Comparison of ENCODE assay signal across 9 mouse cellular contexts in genomic region chr3:88607758-88608138, GRCm38 (mm10). TPM values are rescaled to one million over a fixed set of nuclear protein-coding genes. Genes with fewer than 3 reads are reported as not detected.
A peak's percentile ranks its signal among the peaks of the same experiment; 100 is the strongest.
DNase-seq lines count a peak whose midpoint lies in the region; ATAC-seq and TF ChIP-seq lines count a peak whose summit lies in the region.
"Had no signal": no experiment of that assay in that cellular context is flagged by ENCODE, and none has a peak within 500 bp of the region (broad histone marks: within the 10 kb centered on the region; RNA-seq: fewer than 3 reads in every experiment).

No protein-coding gene starts in this region.

- H3K9me3 ChIP-seq in heart, embryonic 14.5 days (ENCODE audit: control insufficient read depth, low read length): no peaks in the 10 kb centered on the region
- no peaks in the 10 kb centered on the region for H3K9me3 ChIP-seq in G1E (replicated peaks)
- H3K9me3 ChIP-seq in hindbrain, embryonic 10.5 days: no peaks in the 10 kb centered on the region

- H3K4me2 ChIP-seq in heart, embryonic 14.5 days (ENCODE audit: low read length): peak overlapping the region; percentile 81

- no peak for TF ChIP-seq CTCF in G1E (IDR thresholded peaks at IDR 0.05; ENCODE audit: low read depth, low read length)

- H3K27me3 ChIP-seq in heart, embryonic 14.5 days (ENCODE audit: control insufficient read depth, insufficient read depth, low read length): 0 out of 2 replicates have a peak, but pooled peaks cover 5% of the 10 kb centered on the region
- no peaks in the 10 kb centered on the region; the same call in 1 of the 2 replicates for H3K27me3 ChIP-seq in G1E (ENCODE audit: insufficient read depth, low read length)
- H3K27me3 ChIP-seq in hindbrain, embryonic 10.5 days (ENCODE audit: insufficient read depth, poor library complexity, severe bottlenecking): 0 out of 2 replicates have a peak, but pooled peaks cover 6% of the 10 kb centered on the region

- no peak for ATAC-seq in heart, embryonic 14.5 days (ENCODE audit: insufficient number of reproducible peaks, insufficient read depth, low FRiP score, low read depth)
- no peak for ATAC-seq in G1E (ENCODE audit: extremely low read depth, insufficient number of reproducible peaks, low FRiP score, poor library complexity, severe bottlenecking)
- ATAC-seq in megakaryocyte-erythroid progenitor cell, adult 5-6 weeks (replicated peaks; ENCODE audit: low FRiP score, low TSS enrichment, poor library complexity, severe bottlenecking): peak; percentile 20; the same call in 1 of the 2 replicates

- no peak overlapping the region for H3K27ac ChIP-seq in heart, embryonic 14.5 days (replicated peaks in 1 of 2; ENCODE audit: control insufficient read depth in 1 of 2, insufficient read depth in 1 of 2, low read depth in 2 of 2, low read length in 2 of 2)
- H3K27ac ChIP-seq in hindbrain, embryonic 10.5 days: peak overlapping the region; percentile 62

- WGBS in heart, embryonic 14.5 days: 22% methylated on average over 10 of the region's 10 CpGs
- 20% methylated on average over 10 of the region's 10 CpGs for WGBS in hindbrain, embryonic 10.5 days

- intact Hi-C loops in heart, postnatal 25 days (cut with DNase I): loop anchor here (2.0 to 5.0 kb wide), 4 partner anchors 25 to 130 kb away; partner anchors contain the start of gene Khdc4

- H3K9ac ChIP-seq in heart, embryonic 14.5 days (ENCODE audit: low read length): peak overlapping the region; percentile 68

- peak overlapping the region; percentile 24 to 33 for H3K4me3 ChIP-seq in heart, embryonic 14.5 days (ENCODE audit: control insufficient read depth in 1 of 2, insufficient read depth in 1 of 2, low read depth in 1 of 2, low read length in 2 of 2)
- peak overlapping the region; percentile 57; the same call in 1 of the 2 replicates for H3K4me3 ChIP-seq in G1E (ENCODE audit: low read depth, low read length)
- peak overlapping the region; percentile 51 for H3K4me3 ChIP-seq in hindbrain, embryonic 10.5 days

- H3K4me1 ChIP-seq in heart, embryonic 14.5 days (ENCODE audit: control insufficient read depth in 2 of 2, insufficient read depth in 2 of 2, low read length in 2 of 2): peaks cover 9 to 31% of the 10 kb centered on the region in 2 experiments
- peaks cover 44% of the 10 kb centered on the region for H3K4me1 ChIP-seq in G1E (ENCODE audit: insufficient read depth, low read depth, low read length)
- H3K4me1 ChIP-seq in hindbrain, embryonic 10.5 days (replicated peaks): peaks cover 21% of the 10 kb centered on the region

- H3K36me3 ChIP-seq in heart, embryonic 14.5 days (ENCODE audit: control insufficient read depth, insufficient read depth, low read length): no peaks in the 10 kb centered on the region
- no peaks in the 10 kb centered on the region for H3K36me3 ChIP-seq in G1E (replicated peaks)
- no peaks in the 10 kb centered on the region for H3K36me3 ChIP-seq in hindbrain, embryonic 10.5 days

- no peak for DNase-seq in heart, postnatal 25 days (ENCODE audit: low spot score)
- no peak for DNase-seq in G1E (ENCODE audit: low spot score)
- no peak for DNase-seq in hindbrain, embryonic 10.5 days (ENCODE audit: low spot score)
- DNase-seq in right cerebral cortex, adult 18-20 months: no peak
- DNase-seq in frontal cortex, postnatal 25 days (ENCODE audit: low spot score in 2 of 2): no peak
- DNase-seq in adrenal gland, postnatal 36 days: no peak

RNA-seq across cellular contexts. Expression of gene Arhgef2, which starts 2.0 kb away (rescaled TPM):
- polyA plus RNA-seq in heart, embryonic 14.5 days (2014; fragmentation: Nextera tagmentation; extraction: Ambion mirVana): 92.6 and 94.2 TPM in 2 replicates
- total RNA-seq in heart, postnatal 25 days (2021): 10 to 100 TPM; 42.6 to 51.8 TPM
- 170 and 181 TPM in 2 replicates for total RNA-seq in G1E (2014; fragmentation: Nextera tagmentation)
- 64.2 and 66.2 TPM in 2 replicates for total RNA-seq in G1E (2017)
- 277 and 291 TPM in 2 replicates for polyA plus RNA-seq in G1E (2012)
- 111 and 123 TPM in 2 replicates for polyA plus RNA-seq in hindbrain, embryonic 10.5 days (2016; fragmentation: Nextera tagmentation; extraction: Ambion mirVana)
- total RNA-seq in megakaryocyte-erythroid progenitor cell, adult 5-6 weeks (2014; fragmentation: Nextera tagmentation): 94.6 and 96.0 TPM in 2 replicates
- total RNA-seq in megakaryocyte-erythroid progenitor cell, adult 5-6 weeks (2017): 41.9 and 75.8 TPM in 2 replicates
- 10 to 100 TPM; 24.6 to 25.3 TPM for total RNA-seq in adrenal gland, postnatal 36 days (2021)

RNA-seq across cellular contexts. Expression of gene Ssr2, which starts 32.1 kb away (rescaled TPM):
- polyA plus RNA-seq in heart, embryonic 14.5 days (2014; fragmentation: Nextera tagmentation; extraction: Ambion mirVana): 178 and 181 TPM in 2 replicates
- total RNA-seq in heart, postnatal 25 days (2021): 10 to 100 TPM; 80.7 to 93.3 TPM
- total RNA-seq in G1E (2014; fragmentation: Nextera tagmentation) (269 and 289 TPM in 2 replicates), G1E (2017) (132 and 134 TPM in 2 replicates)
- 123 and 280 TPM in 2 replicates for polyA plus RNA-seq in G1E (2012)
- polyA plus RNA-seq in hindbrain, embryonic 10.5 days (2016; fragmentation: Nextera tagmentation; extraction: Ambion mirVana): 207 and 220 TPM in 2 replicates
- 200 and 308 TPM in 2 replicates for total RNA-seq in megakaryocyte-erythroid progenitor cell, adult 5-6 weeks (2014; fragmentation: Nextera tagmentation)
- 111 and 165 TPM in 2 replicates for total RNA-seq in megakaryocyte-erythroid progenitor cell, adult 5-6 weeks (2017)
- 100 to 1,000 TPM; 207 to 252 TPM for total RNA-seq in adrenal gland, postnatal 36 days (2021)

RNA-seq across cellular contexts. Expression of gene Rxfp4, which starts 45.2 kb away (rescaled TPM):
- not detected in 2 replicates for polyA plus RNA-seq in heart, embryonic 14.5 days (2014; fragmentation: Nextera tagmentation; extraction: Ambion mirVana)
- not detected for total RNA-seq in heart, postnatal 25 days (2021)
- total RNA-seq in G1E (2014; fragmentation: Nextera tagmentation) (not detected in 2 replicates), G1E (2017) (0.12 TPM in 1 of 2 replicates, not detected in the other)
- not detected in 2 replicates for polyA plus RNA-seq in G1E (2012)
- not detected in 2 replicates for polyA plus RNA-seq in hindbrain, embryonic 10.5 days (2016; fragmentation: Nextera tagmentation; extraction: Ambion mirVana)
- total RNA-seq in megakaryocyte-erythroid progenitor cell, adult 5-6 weeks (2014; fragmentation: Nextera tagmentation): not detected in 2 replicates
- total RNA-seq in megakaryocyte-erythroid progenitor cell, adult 5-6 weeks (2017): not detected in 2 replicates
- total RNA-seq in adrenal gland, postnatal 36 days (2021): not detected
- polyA plus RNA-seq: gonadal fat pad, adult 2 months had no signal

RNA-seq across cellular contexts. Expression of gene Ubqln4, which starts 54.2 kb away (rescaled TPM):
- 37.4 and 37.5 TPM in 2 replicates for polyA plus RNA-seq in heart, embryonic 14.5 days (2014; fragmentation: Nextera tagmentation; extraction: Ambion mirVana)
- 10 to 100 TPM; 67.4 to 71.2 TPM for total RNA-seq in heart, postnatal 25 days (2021)
- total RNA-seq in G1E (2014; fragmentation: Nextera tagmentation) (63.4 and 67.4 TPM in 2 replicates), G1E (2017) (39.6 and 40.6 TPM in 2 replicates)
- 73.7 and 81.2 TPM in 2 replicates for polyA plus RNA-seq in G1E (2012)
- 69.0 and 72.5 TPM in 2 replicates for polyA plus RNA-seq in hindbrain, embryonic 10.5 days (2016; fragmentation: Nextera tagmentation; extraction: Ambion mirVana)
- total RNA-seq in megakaryocyte-erythroid progenitor cell, adult 5-6 weeks (2014; fragmentation: Nextera tagmentation): 72.3 and 94.1 TPM in 2 replicates
- 52.5 and 56.0 TPM in 2 replicates for total RNA-seq in megakaryocyte-erythroid progenitor cell, adult 5-6 weeks (2017)
- total RNA-seq in adrenal gland, postnatal 36 days (2021): 10 to 100 TPM; 73.3 to 74.2 TPM

RNA-seq across cellular contexts. Expression of gene Lamtor2, which starts 54.9 kb away (rescaled TPM):
- 75.6 and 87.5 TPM in 2 replicates for polyA plus RNA-seq in heart, embryonic 14.5 days (2014; fragmentation: Nextera tagmentation; extraction: Ambion mirVana)
- 10 to 100 TPM; 84.2 to 92.5 TPM for total RNA-seq in heart, postnatal 25 days (2021)
- total RNA-seq in G1E (2014; fragmentation: Nextera tagmentation) (44.7 and 64.5 TPM in 2 replicates), G1E (2017) (97.5 and 98.0 TPM in 2 replicates)
- 96.1 and 182 TPM in 2 replicates for polyA plus RNA-seq in G1E (2012)
- polyA plus RNA-seq in hindbrain, embryonic 10.5 days (2016; fragmentation: Nextera tagmentation; extraction: Ambion mirVana): 173 and 180 TPM in 2 replicates
- total RNA-seq in megakaryocyte-erythroid progenitor cell, adult 5-6 weeks (2014; fragmentation: Nextera tagmentation): 36.4 and 68.6 TPM in 2 replicates
- 57.0 and 87.8 TPM in 2 replicates for total RNA-seq in megakaryocyte-erythroid progenitor cell, adult 5-6 weeks (2017)
- total RNA-seq in adrenal gland, postnatal 36 days (2021): 100 to 1,000 TPM; 142 to 148 TPM
